Mouse (Mus musculus) adipose tissue, adult 10 weeks (tissue): ENCODE data around the gene Nsmce4a. TPM values are rescaled to one million over a fixed set of nuclear protein-coding genes. Genes with fewer than 3 reads are reported as not detected.

Source experiments
- polyA plus RNA-seq: library from polyadenylated mRNA; stranded (reverse); fragments of 350-450 nt; fragmentation: Illumina TruSeq; extraction: RNeasy Lipid Tissue Mini Kit (QIAGEN cat#74804); gene quantifications from one replicate; pipeline ENCODE4 v1.2.3, GENCODE M21; 2014; ENCODE audit warnings: low read depth, low replicate concordance

Nsmce4a gene
- 58.4 TPM for polyA plus RNA-seq

DNA sequence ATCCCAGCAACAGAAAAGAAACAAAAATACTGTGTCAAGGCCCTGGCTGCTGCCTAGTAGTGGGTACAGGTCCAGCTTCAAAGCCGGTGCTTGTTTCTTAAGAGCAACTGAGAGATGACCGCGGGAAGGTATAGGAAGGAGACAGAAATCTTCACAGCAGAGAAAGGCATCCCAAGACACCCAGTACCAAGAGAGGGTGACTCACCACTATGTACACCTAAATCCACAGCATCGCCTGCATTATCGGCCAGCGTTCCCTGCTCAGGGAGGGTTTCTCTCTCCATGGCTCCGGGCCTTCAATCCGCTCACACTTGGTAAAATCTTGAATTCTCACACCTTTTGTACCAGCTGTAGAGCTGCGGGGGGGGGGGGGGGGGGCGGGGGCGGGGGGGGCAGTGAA, at the start of gene Nsmce4a:
Gene Nsmce4a (minus strand): TSS at position 298 of the 400 bp plus-strand sequence.

DNA sequence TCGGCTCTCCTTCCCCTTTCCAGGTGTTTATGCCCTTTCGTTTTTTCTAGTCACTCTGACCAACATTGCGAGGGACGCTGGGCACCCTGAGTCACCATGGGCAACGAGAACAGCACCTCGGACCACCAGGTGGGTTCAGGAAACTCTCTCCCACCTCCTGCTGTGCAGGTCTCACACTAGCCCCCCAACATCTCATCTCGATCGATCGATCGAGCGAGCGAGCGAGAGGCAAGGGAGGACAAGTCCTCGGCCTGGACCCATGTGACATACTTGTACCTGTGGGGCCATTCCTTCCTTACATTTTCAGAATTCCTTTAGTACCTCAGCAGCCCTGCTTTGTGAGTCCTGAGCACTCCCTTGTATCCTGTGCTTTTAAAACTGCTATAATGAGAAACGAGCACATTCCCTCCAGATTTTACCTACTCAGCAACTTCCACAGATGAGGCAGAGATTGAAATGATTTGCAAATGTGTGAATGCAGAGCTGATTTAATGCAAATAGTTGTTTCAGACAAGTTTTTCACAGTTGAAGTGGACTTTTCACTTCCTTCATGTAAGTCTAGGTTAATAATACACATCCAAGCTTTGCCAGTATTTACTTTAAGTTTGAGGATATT, 4.6 kb upstream of the Nsmce4a start, which contains the start of gene Tacc2:
Gene Tacc2 (plus strand): TSS at position 51 of the 616 bp plus-strand sequence.

DNA sequence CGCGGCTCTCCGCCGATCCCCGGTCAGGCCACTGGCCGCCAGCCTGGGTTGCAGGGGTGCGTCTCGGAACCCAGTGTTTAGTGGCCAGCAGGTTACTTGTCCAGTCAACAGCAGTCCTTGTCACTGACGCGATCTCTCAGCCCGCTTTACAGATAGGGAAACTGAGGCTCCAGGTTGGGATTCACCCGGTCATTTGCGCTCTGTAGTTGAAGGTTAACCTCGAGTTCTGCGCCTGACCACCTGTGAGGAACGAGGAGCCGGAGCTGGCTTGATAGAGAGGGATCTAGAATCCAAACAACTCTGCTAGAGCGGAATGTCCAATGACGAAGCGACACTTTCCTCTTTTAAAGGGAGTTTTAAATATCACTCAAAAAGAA, 52.9 kb downstream of the Nsmce4a start, which contains the start of gene Ate1:
Gene Ate1 (minus strand): TSS at position 321 of the 377 bp plus-strand sequence.

Other genes with a start within 250 kb of the Nsmce4a start
- 28.7 TPM for gene Ate1, start 52.7 kb downstream of the Nsmce4a start, polyA plus RNA-seq
- gene Tacc2, start 4.3 kb upstream of the Nsmce4a start, polyA plus RNA-seq, result 38.8 TPM
- gene Btbd16, start 201.0 kb upstream of the Nsmce4a start, polyA plus RNA-seq, result 4.2 TPM